Mouse (Mus musculus) kidney, postnatal 10 days (tissue): ENCODE data around the gene Cptp.
A peak's percentile ranks its signal among the peaks of the same experiment; 100 is the strongest.

Source experiments
- DNase-seq: peaks from one replicate; pipeline ENCODE4 v3.0.0; 2021; ENCODE audit warnings: mixed read lengths

Gene Cptp

DNA sequence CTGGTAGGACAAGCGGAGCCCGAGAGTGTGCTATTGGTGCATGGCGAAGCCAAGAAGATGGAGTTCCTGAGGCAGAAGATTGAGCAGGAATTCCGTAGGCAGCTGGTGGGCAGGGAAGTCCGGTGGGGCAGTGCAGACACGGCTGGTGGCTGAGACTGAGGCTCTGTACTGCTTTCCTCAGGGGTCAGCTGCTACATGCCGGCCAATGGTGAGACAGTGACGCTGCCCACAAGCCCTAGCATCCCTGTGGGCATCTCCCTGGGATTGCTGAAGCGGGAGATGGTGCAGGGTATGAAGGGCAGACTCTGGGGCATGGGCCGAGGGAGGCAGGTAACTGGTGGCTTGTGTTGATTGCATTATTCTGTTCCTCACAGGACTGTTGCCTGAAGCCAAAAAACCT, 18.4 kb upstream of the Cptp start:
- DNase-seq: no peak

DNA sequence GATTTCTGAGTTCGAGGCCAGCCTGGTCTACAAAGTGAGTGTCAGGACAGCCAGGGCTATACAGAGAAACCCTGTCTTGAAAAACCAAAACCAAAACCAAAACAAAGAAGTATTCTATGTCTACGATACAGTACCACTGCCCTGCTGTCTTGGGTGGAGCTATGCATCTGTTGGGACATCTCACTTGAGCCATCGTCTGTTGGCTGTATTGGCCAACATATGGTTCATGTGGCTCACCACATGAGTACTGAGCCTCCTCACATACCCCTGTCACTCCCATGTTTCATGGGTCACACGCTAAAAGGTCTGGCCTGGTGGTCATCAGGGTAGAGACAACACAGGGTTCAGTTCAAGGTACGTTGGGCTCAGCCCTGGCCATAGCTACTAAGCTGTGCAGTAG, 17.1 kb upstream of the Cptp start:
- no peak for DNase-seq

DNA sequence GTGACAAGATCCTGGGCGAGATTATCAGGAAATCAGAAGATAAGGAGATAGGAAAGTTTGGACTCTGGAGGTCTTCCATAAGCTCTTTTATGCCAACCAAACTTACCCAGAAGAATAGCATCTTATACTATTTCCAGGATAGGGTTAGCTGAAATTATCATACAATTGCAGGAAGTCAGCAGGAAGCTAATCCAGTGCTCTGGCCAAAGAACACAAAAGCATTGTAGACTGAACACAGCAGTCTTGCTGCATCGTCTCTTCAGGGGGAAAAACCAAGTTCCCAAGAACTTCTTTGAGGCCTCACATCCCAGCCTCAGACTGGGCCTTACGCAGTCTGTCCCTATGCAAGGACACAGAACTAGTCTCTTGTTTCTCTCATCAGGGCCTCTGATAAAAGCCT, 14.3 kb upstream of the Cptp start:
- DNase-seq: peak; percentile 6

DNA sequence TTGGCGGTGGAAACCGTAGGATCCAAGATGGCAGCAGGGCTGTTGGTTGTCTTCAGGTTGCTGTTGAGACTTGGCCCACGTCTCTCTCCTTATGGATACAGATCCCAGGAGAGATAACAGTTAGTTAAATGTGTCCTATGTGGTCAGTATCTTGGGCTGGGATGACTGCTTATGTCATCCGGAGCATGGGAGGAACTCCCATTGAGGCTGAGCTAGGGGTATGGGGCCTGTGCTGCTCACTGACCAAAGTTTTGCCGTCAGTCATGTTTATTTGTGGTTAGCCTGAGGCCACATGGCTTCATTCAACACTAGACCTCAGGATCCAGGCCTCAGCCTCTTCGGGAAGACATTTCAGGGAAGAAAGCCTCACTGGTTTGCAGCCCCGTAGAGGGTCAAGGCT, 2.2 kb upstream of the Cptp start:
- no peak for DNase-seq

DNA sequence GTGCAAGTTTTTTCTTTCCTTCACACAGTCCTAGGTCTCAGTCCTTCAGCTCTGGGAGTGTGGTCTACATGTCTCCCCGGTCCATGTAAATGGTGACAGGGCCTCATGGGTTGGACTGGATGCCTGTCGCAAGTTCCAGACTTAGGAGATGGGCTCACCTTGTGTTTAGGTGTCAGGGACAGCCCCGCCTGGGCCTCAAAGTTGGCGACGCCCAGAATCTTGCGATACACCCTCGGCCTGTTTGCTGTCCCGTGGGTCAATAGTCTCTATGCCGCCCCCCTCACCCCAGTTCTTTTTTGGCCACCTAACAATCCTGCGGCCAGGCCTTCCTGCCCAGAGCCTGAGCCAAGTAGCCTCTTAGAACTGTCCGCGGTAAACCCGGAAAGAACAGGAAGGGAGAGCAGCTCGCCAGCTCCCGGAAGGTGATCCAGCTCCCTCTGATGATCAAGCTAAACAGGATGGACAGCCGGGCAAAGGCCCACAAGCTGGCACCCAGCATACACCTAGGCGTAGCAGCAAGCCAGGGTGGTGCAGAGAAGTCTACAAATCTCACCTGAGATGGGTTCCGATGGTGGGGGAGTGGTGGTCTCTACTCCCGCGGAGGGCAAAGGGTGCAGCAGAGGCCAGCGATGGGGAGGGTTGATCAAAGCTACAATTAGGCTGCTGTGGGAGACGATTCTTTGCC, 484 bp downstream of the Cptp start:
- peak; percentile 54 for DNase-seq

DNA sequence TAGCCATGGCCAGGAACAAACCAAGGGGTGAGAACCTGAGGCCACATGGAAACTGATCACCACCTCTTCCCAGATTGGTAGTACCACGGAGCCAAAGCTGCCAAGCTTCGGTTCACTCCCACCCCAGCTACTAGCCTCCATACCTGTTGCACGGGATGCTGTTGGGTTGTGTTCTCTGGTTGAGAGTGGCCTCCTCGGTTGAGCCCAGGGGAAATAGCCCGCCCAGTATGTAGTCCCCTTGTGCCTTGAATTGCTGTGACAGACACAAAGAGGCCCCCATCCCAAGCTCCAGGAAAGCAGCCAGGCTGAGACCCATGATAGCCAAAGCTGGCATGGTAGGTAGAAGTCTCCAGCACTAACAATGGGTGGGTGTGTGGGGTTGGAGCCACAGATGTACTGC, 6.2 kb downstream of the Cptp start, which contains the start of gene Tas1r3:
Gene Tas1r3, minus strand, starts transcription at position 362 of the 400 bp plus-strand sequence.
- DNase-seq: peak; percentile 8

DNA sequence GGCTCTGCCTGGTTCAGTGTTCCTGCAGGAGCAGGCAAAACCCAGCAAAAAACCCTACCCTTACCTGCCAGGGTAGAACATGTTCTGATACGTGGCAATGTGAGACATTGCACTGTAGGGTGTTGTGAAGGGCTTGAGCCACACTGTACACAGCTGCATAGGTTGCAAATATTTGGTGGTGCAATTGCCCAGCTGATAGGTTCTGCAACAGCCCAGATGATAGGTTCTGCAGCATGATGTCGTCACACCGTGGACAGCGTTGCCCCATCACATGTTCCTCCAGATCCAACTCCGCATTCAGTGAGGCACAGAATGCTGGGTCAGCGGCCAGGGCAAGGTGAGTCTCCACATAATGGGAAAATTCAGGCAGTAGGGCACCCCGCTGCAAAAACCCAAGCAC, 7.5 kb downstream of the Cptp start:
- peak; percentile 7 for DNase-seq

DNA sequence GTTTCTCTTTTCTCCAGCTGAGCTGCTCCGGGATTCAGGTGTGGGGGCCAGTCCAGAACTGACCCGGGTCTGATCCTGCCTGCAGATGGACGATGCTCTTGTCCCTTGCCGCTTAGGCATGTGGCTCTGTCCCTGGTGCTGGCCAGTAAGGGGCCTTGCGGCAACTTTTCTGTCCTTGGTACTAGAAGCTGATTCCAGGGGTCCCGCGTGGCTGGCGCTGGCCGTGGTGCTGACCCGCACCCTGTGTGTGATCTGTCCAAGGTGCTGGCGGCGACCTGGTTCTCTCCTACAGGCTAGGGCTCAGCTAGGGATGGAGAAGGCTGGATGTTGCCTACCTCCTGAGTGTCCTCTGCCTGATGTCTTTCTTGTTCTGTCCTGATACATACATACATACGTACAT, 9.9 kb downstream of the Cptp start:
- DNase-seq: peak; percentile 88

DNA sequence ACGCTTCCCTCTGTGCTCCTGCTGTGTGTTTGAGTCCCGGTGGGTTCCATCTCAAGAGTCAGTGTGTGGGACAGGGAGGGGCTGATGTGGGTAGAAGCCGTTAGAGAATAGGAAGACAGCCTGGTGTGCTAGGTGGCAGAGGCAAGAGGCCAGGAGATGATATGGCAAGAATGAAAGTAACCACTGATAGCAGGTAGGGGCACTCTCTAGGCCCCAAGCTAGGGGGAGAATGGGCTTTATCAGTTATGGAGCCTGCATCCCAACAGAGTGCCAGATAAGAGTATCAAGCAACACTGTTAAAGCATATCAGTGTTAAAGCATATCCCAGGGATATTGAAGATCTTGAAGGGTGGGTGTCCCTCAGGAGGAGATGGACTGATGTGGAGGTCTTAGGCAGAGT, 12.4 kb downstream of the Cptp start:
- DNase-seq: no peak

DNA sequence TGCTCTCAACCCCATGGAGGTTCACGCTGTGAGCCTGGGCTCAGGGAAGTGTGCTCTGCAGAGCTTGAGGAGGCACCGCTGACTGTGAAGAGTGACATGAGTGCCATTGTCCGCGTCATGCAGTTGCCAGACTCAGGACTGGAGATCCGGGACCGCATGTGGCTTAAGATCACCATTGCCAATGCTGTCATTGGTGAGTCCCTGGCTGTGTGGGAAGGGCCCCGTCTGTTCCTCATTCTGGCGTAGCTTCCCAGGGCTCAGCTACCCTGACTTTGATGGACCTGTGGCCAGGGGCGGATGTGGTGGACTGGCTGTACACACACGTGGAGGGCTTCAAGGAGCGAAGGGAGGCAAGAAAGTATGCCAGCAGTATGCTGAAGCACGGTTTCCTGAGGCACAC, 13.2 kb downstream of the Cptp start:
- DNase-seq: no peak

DNA sequence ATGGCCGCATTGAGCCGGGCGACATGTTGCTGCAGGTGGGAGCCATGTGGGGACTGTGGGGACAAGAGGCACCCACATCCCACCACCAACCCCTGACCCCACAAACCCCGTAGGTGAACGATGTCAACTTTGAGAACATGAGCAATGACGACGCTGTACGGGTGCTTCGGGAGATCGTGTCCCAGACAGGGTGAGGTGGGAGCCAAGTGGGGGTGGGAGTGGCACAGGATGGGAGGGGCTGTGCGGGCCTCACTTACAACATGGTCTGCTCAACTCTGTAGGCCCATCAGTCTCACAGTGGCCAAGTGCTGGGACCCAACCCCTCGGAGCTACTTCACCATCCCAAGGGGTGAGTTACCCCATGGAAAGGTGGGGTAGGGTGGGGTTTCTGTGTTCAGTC, 14.2 kb downstream of the Cptp start:
- DNase-seq: peak; percentile 13

DNA sequence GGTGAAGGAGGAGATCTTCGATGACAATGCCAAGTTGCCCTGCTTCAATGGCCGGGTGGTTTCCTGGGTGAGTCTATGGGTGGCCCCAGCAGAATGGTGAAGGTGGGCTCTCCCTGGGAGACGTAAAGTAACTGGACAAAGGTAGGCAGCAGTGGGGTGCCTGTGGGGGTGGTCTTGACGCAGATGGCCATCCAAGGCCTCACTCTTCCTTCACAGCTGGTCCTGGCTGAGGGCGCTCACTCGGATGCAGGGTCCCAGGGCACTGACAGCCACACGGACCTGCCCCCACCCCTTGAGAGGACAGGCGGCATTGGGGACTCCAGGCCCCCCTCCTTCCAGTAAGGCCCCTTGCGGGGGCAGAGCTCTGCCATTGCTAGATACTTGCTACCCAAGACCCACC, 15.8 kb downstream of the Cptp start:
- DNase-seq: no peak

DNA sequence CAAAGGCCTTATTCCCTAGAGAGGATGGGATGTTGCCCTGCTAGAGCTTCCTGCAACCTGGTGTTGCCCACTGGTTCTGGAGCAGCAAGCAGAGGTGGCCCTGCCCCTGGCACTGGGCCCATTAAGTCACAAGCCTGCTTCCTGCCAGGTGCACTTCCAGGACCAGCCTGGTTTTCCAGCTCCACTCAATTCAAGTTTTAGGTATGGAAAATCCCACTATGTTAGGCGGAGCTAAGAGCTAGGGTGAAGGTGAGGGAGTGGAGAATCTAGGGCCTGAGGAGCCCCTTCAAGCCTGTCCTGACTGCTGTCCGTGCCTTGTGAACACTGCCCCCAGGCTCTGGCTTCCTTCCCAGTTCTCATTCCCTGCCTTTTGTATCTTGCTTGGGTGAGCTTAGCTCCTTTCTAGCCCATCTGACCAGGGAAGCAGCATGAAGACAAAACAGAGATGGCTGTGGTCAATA, 17.3 kb downstream of the Cptp start:
- DNase-seq: peak; percentile 73

DNA sequence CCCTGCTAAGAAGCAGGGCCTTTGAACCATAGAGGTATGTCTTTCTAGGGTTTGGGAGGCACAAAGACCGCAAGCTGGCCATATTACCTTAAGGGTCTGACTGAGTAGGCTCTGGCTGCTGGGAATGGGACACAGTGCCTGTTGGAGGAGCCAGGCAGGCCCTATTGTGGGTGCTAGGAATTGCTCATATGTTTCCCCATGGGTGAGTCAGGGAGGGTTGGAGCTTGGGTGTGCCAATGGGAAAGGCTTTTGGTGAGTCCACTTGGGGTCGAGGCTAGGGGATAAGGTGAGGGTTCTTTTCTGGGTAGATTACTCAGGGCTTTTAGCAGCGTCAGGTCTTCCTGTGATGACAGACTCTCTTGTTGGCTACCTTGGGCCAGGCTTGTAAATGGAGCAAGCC, 17.9 kb downstream of the Cptp start:
- no peak for DNase-seq

DNA sequence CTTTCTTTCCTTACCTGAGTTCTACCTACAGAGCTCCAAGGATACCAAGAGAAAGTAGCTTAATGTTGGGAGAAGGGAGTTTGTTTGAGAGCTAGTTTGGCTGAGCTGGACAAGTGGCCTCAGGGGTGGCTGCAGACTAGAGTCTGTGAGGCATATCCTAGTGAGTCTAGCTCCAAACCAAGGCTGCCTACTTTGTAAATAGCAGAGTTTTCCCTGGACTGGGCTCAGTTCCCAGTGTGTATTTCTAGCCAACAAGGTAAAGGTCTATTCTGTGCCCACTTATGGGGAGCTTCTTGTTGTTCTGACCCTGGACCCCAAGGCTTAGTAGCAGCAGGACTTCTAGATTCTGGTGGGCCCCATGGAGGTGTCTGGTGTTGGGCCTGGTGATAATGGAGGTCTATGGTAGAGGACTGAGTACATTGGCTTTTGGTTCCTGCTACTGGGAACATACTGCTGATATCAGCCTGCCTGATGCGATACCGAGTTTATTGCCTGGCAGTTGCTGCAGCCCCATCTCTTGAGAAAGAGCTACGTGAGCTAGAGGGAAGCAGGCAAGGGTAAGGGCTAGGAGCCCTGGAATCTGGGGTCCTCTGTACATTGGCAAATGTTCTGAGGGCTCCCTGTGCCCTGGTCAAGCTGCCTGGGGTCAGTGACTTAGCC, 19.3 kb downstream of the Cptp start:
- DNase-seq: no peak

DNA sequence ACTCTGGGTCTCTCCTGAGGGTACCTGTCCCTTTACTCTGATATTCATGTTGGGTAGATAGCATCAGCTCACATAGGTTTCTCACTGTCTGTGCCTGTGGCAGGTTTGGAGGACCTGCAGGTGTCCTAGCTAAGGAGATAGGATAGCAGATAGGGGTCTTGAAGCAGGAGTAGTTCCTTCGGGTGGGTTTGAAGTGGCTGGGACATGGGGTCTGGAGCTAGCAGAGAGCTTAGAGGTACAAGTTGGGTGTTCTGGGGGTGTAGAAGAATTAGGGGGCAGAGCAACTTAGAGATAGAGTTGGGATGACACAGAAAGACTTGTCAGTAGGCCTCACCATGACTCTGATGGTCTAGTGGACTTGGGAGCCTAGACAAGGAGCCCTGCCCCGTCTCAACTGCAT, 19.8 kb downstream of the Cptp start:
- DNase-seq: no peak

DNA sequence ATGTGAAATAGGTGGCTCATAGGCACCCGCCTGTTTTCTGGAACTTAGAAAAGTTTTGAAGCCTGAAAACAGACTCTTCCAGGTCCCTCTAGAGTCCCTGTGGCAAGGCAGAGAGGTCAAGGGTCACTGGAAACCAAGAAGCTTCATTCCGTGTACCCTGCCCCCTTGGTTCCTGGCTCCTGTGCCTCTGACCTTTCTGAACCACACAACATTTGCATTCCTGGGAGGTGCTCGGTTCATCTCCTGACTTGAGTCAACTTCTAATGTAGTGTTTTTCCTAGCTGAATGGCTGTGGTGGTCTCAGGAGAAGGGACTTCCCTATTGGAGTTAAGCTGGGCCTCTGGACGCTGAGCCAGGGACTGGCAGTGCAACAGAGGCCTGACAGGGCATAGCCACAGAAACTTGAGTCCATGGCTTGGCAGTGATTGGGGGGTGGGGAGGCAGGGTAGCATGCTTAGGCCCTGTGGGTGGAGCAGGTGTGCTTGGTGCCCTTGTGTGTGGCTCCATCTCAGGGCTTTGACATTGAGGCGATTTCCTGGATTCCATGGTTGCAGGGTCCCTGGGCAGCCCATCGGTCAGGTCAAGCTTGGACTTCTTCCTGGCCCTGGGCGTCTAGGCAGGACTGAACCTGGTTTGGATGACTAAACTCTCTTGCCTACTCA, 20.7 kb downstream of the Cptp start:
- peak; percentile 54 for DNase-seq

DNA sequence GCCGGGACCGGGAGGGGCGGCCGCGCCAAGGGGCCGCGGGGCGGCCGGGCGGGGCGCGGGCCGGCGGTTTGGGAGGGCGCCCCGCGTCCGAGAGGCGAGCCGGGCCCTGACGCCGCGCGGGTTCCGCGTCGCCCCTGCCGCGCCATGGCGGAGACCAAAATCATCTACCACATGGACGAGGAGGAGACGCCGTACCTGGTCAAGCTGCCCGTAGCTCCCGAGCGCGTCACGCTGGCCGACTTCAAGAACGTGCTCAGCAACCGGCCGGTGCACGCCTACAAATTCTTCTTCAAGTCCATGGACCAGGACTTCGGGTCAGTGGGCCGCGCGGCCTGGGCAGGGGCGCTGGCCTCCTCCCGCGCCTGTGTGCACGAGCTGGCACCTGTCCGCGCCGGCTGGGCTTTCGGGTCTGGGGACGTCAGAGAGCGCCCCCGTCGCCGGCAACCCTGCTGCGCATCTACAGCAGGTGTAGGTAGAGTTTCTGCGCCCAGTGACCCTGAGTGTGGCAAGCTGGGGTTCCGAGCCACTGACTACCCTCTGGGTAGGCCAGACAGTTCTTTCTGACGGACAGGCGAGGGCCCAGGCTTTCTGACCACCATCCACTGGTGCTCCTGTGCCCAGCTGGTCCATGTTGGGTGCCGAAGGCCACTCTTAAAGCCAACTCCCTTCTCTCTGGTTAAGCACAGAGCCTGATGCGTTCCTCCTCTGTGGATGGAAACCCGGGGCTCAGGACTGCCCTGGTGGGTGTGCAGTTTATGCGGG, 21.5 kb downstream of the Cptp start:
- DNase-seq: peak; percentile 73

DNA sequence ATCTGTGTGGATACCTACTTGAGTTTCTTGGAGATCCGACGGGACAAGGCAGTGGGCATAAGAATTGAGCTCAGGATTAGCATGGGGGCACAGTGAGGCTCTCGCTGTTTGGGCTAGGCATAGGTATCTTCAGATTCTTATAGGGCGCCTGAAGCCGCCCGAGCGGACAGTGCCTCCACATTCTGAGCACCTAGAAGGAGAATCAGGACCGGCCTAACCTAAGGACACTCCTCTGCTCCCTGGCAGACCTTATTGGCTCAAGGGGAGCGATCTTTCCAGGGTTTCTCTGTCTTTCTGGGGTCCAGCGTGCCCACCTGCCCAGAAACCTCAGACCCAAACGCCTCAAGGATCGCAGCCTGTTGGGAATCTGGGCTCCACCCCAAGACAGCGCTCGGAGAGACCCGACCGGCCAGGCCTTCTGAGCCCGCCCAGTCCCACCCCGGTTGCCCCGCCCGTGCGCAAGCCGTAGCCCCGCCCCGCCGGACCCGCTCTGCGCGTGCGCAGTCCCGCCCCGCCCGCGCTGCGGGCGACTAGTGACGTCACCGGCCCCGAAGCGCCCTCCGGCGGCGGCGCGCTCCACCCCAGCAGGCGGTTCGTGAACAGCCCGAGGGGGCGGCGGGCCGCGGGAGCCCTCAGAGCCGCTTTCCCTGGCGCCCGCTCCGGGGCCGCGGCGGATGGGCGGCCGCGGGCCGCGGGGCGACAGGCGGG, 22.2 kb downstream of the Cptp start, which contains the start of gene Dvl1:
Gene Dvl1, plus strand, starts transcription at position 532 of the 708 bp plus-strand sequence.
- peak; percentile 97 for DNase-seq

DNA sequence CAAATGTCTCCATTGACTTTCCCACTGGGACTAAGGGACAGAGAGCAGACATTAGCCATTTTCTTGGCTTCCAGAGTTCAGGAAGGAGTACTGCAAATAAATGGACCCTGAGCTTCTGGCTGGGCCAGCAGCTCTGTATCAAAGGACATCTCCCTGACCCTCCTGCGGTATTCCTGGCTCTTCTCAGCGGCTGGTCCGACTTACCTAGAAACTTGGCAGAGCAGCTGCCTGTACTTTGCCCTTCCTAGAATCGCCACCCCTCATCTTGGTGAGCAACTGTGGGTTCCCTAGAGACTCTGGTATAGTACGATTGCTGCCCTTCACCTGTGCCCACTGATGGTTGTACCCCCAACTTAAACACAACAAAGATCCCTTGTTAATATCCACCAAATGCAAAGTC, 26.0 kb downstream of the Cptp start:
- DNase-seq: no peak

DNA sequence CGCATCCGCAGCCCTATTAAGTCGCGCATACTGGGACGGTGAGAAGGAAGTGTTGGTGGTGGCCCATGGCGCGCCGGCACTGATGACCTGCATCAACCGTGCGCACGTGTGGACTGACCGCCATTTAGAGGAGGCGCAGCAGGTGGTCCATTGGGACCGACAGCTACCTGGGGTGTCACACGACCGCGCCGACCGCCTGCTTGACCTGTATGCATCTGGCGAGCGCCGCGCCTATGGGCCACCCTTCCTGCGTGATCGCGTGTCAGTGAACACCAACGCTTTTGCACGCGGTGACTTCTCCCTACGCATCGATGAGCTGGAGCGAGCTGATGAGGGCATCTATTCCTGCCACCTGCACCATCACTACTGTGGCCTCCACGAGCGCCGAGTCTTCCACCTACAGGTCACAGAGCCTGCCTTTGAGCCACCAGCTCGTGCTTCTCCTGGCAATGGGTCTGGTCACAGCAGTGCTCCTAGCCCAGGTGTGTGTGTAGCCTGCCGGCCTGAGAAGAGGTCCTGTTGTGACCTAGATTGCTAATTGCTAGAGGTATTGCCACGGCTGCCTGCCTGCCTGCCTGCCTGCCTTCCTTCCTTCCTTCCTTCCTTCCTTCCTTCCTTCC, 27.5 kb downstream of the Cptp start:
- DNase-seq: no peak

DNA sequence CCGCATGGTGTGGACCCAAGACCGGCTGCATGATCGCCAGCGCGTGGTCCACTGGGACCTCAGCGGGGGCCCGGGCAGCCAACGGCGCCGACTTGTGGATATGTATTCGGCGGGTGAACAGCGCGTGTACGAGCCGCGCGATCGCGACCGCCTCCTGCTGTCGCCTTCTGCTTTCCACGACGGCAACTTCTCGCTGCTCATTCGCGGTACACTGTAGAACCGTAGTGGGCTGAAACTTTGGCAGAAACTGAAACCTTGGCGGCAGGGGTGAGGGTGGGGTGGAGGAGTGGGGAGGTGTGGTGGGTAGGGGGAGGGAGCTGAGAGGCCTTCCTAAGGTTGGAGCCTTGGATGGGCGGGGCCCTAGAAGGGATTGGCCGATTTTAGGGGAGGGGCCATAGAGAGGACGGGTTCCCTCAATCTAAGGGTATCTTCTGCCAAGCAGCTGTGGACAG, 28.2 kb downstream of the Cptp start:
- DNase-seq: peak; percentile 83
